Mouse (Mus musculus): ENCODE measurements around the gene Btbd6. TPM values are rescaled to one million over a fixed set of nuclear protein-coding genes. Genes with fewer than 3 reads are reported as not detected.
A peak's percentile ranks its signal among the peaks of the same experiment; 100 is the strongest.

Btbd6 gene
- total RNA-seq (2014; rRNA removed; ENCODE audit: low replicate concordance): 62.7 and 70.2 TPM in 2 replicates
- polyA plus RNA-seq (2015; fragmentation: Nextera tagmentation; extraction: Ambion mirVana): 20.4 and 21.6 TPM in 2 replicates

GRCm38 (mm10) chr12:112976371-112977073 lies at the start of gene Btbd6:
Gene Btbd6, plus strand, starts transcription at chr12:112976482.
- Histone ChIP-seq H3K9ac (replicated peaks; ENCODE audit: low read depth, low read length) (peak within 1 kb of the TSS; percentile 72), H3K9me3 (replicated peaks; ENCODE audit: control insufficient read depth, low read length) (no peaks in the 10 kb centered on the region), H3K27me3 (ENCODE audit: control insufficient read depth, insufficient read depth, low read length) (no peaks in the 10 kb centered on the region), H3K36me3 (replicated peaks; ENCODE audit: control insufficient read depth, insufficient read depth, low read length) (peaks cover 70% of the 10 kb centered on the region), H3K4me1 (ENCODE audit: control insufficient read depth, insufficient read depth) (peaks cover 12% of the 10 kb centered on the region), H3K4me3 (ENCODE audit: low read depth, low read length) (peak within 1 kb of the TSS; percentile 66), H3K27ac (ENCODE audit: low read depth) (peak within 1 kb of the TSS; percentile 88), H3K4me2 (ENCODE audit: low read depth, low read length) (peak within 1 kb of the TSS; percentile 92)
- ATAC-seq (ENCODE audit: insufficient read depth, low read depth) (peak; percentile 95), DNase-seq (ENCODE audit: low spot score) (peak; percentile 88)
- WGBS: under 1% methylated on average over 66 of the region's 80 CpGs
- peak; percentile 54 for TF ChIP-seq CTCF (IDR thresholded peaks at IDR 0.05; ENCODE audit: low read depth)
- TF ChIP-seq EP300 (IDR thresholded peaks at IDR 0.05; ENCODE audit: low read depth): no peak; the same call in 1 of the 2 replicates

- H3K9me3 ChIP-seq (replicated peaks; ENCODE audit: control insufficient read depth, low read length): no peaks in the 10 kb centered on the region
- no peak overlapping the region for H3K9ac ChIP-seq (replicated peaks; ENCODE audit: low read depth, low read length)
- H3K4me2 ChIP-seq (ENCODE audit: low read depth, low read length): 0 out of 2 replicates have a peak overlapping the region, but pooled peaks have one; percentile 13
- WGBS: 65% methylated on average over 14 of the region's 14 CpGs
- no peak overlapping the region for H3K27ac ChIP-seq (ENCODE audit: low read depth)
- ATAC-seq (ENCODE audit: insufficient read depth, low read depth): no peak
- TF ChIP-seq EP300 (IDR thresholded peaks at IDR 0.05; ENCODE audit: low read depth) (no peak), CTCF (IDR thresholded peaks at IDR 0.05; ENCODE audit: low read depth) (no peak)
- H3K27me3 ChIP-seq (ENCODE audit: control insufficient read depth, insufficient read depth, low read length): peaks cover 77% of the 10 kb centered on the region
- peaks cover 20% of the 10 kb centered on the region for H3K4me1 ChIP-seq (ENCODE audit: control insufficient read depth, insufficient read depth)
- no peaks in the 10 kb centered on the region for H3K36me3 ChIP-seq (replicated peaks; ENCODE audit: control insufficient read depth, insufficient read depth, low read length)
- DNase-seq (ENCODE audit: low spot score): no peak
- H3K4me3 ChIP-seq (ENCODE audit: low read depth, low read length): no peak overlapping the region
Measured at GRCm38 (mm10) chr12:112927265-112927664, 49.0 kb upstream of the Btbd6 start.

- peak overlapping the region; percentile 53 for H3K4me3 ChIP-seq (ENCODE audit: low read depth, low read length)
- H3K4me2 ChIP-seq (ENCODE audit: low read depth, low read length): peak overlapping the region; percentile 81
- peaks cover 24% of the 10 kb centered on the region for H3K4me1 ChIP-seq (ENCODE audit: control insufficient read depth, insufficient read depth)
- H3K27me3 ChIP-seq (ENCODE audit: control insufficient read depth, insufficient read depth, low read length): peaks cover 70% of the 10 kb centered on the region
- H3K27ac ChIP-seq (ENCODE audit: low read depth): peak overlapping the region; percentile 53
- no peak for DNase-seq (ENCODE audit: low spot score)
- 2% methylated on average over 98 of the region's 124 CpGs for WGBS
- peak; percentile 41 for ATAC-seq (ENCODE audit: insufficient read depth, low read depth)
- no peaks in the 10 kb centered on the region for H3K36me3 ChIP-seq (replicated peaks; ENCODE audit: control insufficient read depth, insufficient read depth, low read length)
- peak overlapping the region; percentile 22 for H3K9ac ChIP-seq (replicated peaks; ENCODE audit: low read depth, low read length)
- H3K9me3 ChIP-seq (replicated peaks; ENCODE audit: control insufficient read depth, low read length): no peaks in the 10 kb centered on the region
- TF ChIP-seq EP300 (IDR thresholded peaks at IDR 0.05; ENCODE audit: low read depth) (no peak), CTCF (IDR thresholded peaks at IDR 0.05; ENCODE audit: low read depth) (no peak)
Measured at GRCm38 (mm10) chr12:112928401-112929241, 47.7 kb upstream of the Btbd6 start.

GRCm38 (mm10) chr12:112929562-112930352 lies 46.5 kb upstream of the Btbd6 start, which contains the start of gene Jag2:
Gene Jag2, minus strand, starts transcription at chr12:112929776.
- DNase-seq (ENCODE audit: low spot score) (no peak), ATAC-seq (ENCODE audit: insufficient read depth, low read depth) (peak; percentile 44)
- Histone ChIP-seq H3K4me2 (ENCODE audit: low read depth, low read length) (peak within 1 kb of the TSS; percentile 81), H3K9me3 (replicated peaks; ENCODE audit: control insufficient read depth, low read length) (no peaks in the 10 kb centered on the region), H3K4me3 (ENCODE audit: low read depth, low read length) (peak within 1 kb of the TSS; percentile 53), H3K4me1 (ENCODE audit: control insufficient read depth, insufficient read depth) (peaks cover 24% of the 10 kb centered on the region), H3K27ac (ENCODE audit: low read depth) (peak within 1 kb of the TSS; percentile 53), H3K27me3 (ENCODE audit: control insufficient read depth, insufficient read depth, low read length) (peaks cover 59% of the 10 kb centered on the region), H3K36me3 (replicated peaks; ENCODE audit: control insufficient read depth, insufficient read depth, low read length) (no peaks in the 10 kb centered on the region), H3K9ac (replicated peaks; ENCODE audit: low read depth, low read length) (peak within 1 kb of the TSS; percentile 22)
- 2% methylated on average over 51 of the region's 85 CpGs for WGBS
- TF ChIP-seq CTCF (IDR thresholded peaks at IDR 0.05; ENCODE audit: low read depth) (peak; percentile 35), EP300 (IDR thresholded peaks at IDR 0.05; ENCODE audit: low read depth) (no peak)

GRCm38 (mm10) chr12:112932647-112933046 lies 43.6 kb upstream of the Btbd6 start:
- DNase-seq (ENCODE audit: low spot score) (no peak), ATAC-seq (ENCODE audit: insufficient read depth, low read depth) (no peak; the same call in 1 of the 2 replicates)
- no peak overlapping the region for H3K4me3 ChIP-seq (ENCODE audit: low read depth, low read length)
- H3K27me3 ChIP-seq (ENCODE audit: control insufficient read depth, insufficient read depth, low read length): peaks cover 32% of the 10 kb centered on the region
- H3K4me1 ChIP-seq (ENCODE audit: control insufficient read depth, insufficient read depth): peaks cover 21% of the 10 kb centered on the region
- H3K27ac ChIP-seq (ENCODE audit: low read depth): no peak overlapping the region
- TF ChIP-seq EP300 (IDR thresholded peaks at IDR 0.05; ENCODE audit: low read depth): no peak
- H3K9me3 ChIP-seq (replicated peaks; ENCODE audit: control insufficient read depth, low read length): no peaks in the 10 kb centered on the region
- no peaks in the 10 kb centered on the region for H3K36me3 ChIP-seq (replicated peaks; ENCODE audit: control insufficient read depth, insufficient read depth, low read length)
- H3K9ac ChIP-seq (replicated peaks; ENCODE audit: low read depth, low read length): no peak overlapping the region
- WGBS: 18% methylated on average over 7 of the region's 7 CpGs
- H3K4me2 ChIP-seq (ENCODE audit: low read depth, low read length): no peak overlapping the region

Measured in heart, postnatal 0 days (tissue).